Comparison of ENCODE assay signal across 20 mouse cellular contexts in the genomic region with DNA sequence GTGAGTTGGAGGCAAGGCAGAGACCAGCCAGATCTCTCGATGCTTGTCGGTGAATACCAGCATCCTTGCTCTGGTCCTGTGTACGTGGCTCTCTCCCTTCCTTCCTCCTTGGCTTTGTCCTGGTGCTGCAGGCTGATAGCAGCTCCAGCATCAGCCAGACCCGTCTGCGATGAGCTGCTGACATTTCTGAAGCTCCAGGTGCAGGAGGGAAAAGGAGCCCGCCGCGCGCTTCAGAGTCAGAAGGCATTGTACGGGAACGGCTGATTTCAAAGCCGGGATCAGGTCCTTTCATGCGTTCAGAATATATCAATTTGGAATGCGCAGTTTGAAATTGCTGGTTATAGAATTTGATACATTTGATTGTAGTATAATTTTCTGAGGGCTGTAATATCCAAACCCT. TPM values are rescaled to one million over a fixed set of nuclear protein-coding genes. Genes with fewer than 3 reads are reported as not detected.
"Had no signal": no experiment of that assay in that cellular context is flagged by ENCODE, and none has a peak within 500 bp of the region (broad histone marks: within the 10 kb centered on the region; RNA-seq: fewer than 3 reads in every experiment).

No protein-coding gene starts in this region.

- H3K36me3 ChIP-seq: limb, embryonic 12.5 days; liver, embryonic 13.5 days; lung, embryonic 15.5 days; neural tube, embryonic 15.5 days had no signal

- H3K4me1 ChIP-seq: limb, embryonic 12.5 days; liver, embryonic 13.5 days; lung, embryonic 15.5 days had no signal

- H3K4me3 ChIP-seq: limb, embryonic 12.5 days; liver, embryonic 13.5 days; lung, embryonic 15.5 days; myocyte; neural tube, embryonic 15.5 days had no signal

- ATAC-seq: liver, postnatal 0 days had no signal

- H3K4me2 ChIP-seq: limb, embryonic 12.5 days; liver, embryonic 13.5 days; lung, embryonic 15.5 days; neural tube, embryonic 15.5 days had no signal

- H3K9me3 ChIP-seq: limb, embryonic 12.5 days; liver, embryonic 13.5 days; lung, embryonic 15.5 days; neural tube, embryonic 15.5 days had no signal

- H3K9ac ChIP-seq: limb, embryonic 12.5 days; liver, embryonic 13.5 days; liver, postnatal 0 days; lung, embryonic 15.5 days; neural tube, embryonic 15.5 days had no signal

- DNase-seq: kidney, adult 9 months; kidney, postnatal 36 days; layer of hippocampus, adult 9-11 months; liver; liver, embryonic 13.5 days; liver, postnatal 0 days; right cerebral cortex, adult 18-20 months; right cerebral cortex, postnatal 25 days; thymus, postnatal 36 days had no signal

- H3K27me3 ChIP-seq: liver, embryonic 13.5 days; lung, embryonic 15.5 days had no signal

- H3K27ac ChIP-seq: kidney, postnatal 0 days; limb, embryonic 12.5 days; liver, embryonic 13.5 days; lung, embryonic 15.5 days; neural tube, embryonic 15.5 days had no signal

RNA-seq across cellular contexts. Expression of a gene that starts 23.4 kb away (rescaled TPM):
- total RNA-seq: layer of hippocampus, adult 18-20 months; left cerebral cortex, postnatal 36 days; megakaryocyte-erythroid progenitor cell, adult 5-6 weeks had no signal
- polyA plus RNA-seq: kidney, postnatal 0 days; limb, embryonic 12.5 days; liver, embryonic 13.5 days; liver, postnatal 0 days; lung, embryonic 15.5 days; myocyte; neural tube, embryonic 11.5 days; neural tube, embryonic 15.5 days; small intestine, adult 2 months; thymus, postnatal 0 days had no signal
